Mouse (Mus musculus): ENCODE measurements around the gene Tti1. TPM values are rescaled to one million over a fixed set of nuclear protein-coding genes. Genes with fewer than 3 reads are reported as not detected.

Gene Tti1
- total RNA-seq, 1 experiment from 2014 or later = 15.8 TPM

DNA sequence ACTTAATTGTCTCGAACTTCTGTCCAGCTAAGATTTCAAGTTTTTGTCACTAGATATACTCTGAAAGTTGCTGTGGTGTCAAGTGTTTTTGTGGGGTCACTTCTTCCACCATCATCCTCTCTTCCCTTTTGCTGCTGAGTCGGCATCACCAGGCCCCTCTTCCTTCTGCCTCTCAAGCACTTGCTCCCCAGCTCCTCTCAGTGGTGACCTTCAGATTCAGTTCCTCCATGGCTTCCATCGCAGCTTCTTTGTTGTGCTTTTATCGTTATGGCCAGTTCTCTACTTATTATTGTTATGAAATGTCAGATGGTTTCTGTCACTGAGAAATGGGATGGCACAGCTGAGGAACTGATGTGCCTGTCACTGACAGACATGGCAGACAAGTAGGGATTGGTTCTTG is 18.0 kb upstream of the Tti1 start:
- ATAC-seq (replicated peaks; ENCODE audit: insufficient number of reproducible peaks, low FRiP score, low TSS enrichment, poor library complexity, severe bottlenecking) = peak; percentile 65

DNA sequence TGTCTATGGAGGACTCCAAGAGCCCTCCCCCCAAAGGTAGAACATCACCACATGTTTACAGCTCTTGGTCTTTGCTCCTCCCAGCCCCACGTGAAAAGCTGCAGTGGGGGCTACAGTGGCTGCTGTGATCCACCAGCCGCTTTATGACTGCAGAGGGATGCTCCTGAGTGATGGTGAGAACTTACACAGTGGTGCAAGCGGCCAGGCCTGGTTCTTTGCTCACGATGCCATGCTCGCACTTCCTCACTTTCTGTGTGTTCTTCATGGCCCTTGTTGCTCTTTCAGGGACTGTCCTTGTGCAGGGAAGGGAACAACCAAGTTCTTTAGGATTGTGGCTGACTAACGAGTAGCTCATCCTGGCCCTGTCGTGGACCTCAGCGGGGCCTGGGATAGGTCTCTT is 15.3 kb upstream of the Tti1 start:
- ATAC-seq (replicated peaks; ENCODE audit: insufficient number of reproducible peaks, low FRiP score, low TSS enrichment, poor library complexity, severe bottlenecking) = no peak

DNA sequence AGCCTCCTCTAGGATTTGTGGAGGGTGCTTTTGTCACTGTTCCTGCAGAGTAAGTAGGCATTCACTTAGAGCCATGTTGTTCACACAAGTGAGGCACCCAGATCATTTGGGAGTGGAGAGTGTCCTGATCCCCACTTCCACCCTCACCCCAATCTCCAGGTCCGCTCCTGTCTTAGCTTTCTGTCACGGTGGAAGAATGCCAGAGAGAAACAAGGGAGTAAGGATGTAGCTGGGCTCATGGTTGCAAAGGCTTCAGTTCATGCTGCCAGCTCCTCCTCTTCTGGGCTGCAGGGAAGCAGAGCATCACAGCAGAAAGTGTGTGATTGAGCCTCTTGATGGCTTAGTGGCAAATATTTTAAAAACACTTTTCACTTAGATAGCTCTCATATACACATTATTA is 12.2 kb upstream of the Tti1 start:
- ATAC-seq (replicated peaks; ENCODE audit: insufficient number of reproducible peaks, low FRiP score, low TSS enrichment, poor library complexity, severe bottlenecking) = no peak

DNA sequence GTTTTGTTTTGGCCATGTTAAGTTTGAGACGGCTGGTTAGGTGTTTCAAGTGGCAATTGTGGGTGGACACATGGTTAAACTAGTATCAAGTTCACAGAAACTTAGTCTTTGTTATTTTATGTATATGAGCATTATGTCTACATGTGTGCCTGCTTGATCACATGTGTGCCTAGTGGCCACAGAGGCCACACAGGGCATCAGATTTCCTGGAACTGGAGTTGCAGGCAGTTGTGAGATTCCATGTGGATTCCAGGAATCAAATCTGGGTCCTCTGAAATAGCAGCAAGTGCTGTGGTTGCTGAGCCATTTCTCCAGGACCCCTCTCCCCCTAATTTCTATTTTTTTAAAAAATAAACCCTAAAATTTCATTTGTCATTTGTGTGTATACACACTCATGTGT is 11.4 kb upstream of the Tti1 start:
- ATAC-seq (replicated peaks; ENCODE audit: insufficient number of reproducible peaks, low FRiP score, low TSS enrichment, poor library complexity, severe bottlenecking) = no peak

DNA sequence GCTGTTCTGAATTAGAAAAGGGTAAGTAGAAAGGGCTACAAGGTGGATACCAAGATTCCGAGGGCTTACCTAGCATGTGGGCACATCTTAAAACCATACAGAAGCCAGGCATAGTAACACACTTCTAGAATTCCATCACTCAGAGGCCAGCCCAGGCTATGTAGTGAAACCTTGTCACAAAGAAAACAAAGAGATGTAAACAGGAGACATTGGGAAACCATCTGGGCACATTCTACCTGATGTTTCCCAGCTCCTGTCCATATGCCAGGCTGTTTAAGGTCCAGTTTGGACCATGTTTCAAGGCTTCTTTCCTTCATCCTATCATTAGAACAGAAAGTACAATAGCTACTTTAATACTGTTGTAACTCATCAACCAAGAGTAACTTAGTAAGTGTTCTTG is 9.3 kb upstream of the Tti1 start:
- no peak for ATAC-seq (replicated peaks; ENCODE audit: insufficient number of reproducible peaks, low FRiP score, low TSS enrichment, poor library complexity, severe bottlenecking)

DNA sequence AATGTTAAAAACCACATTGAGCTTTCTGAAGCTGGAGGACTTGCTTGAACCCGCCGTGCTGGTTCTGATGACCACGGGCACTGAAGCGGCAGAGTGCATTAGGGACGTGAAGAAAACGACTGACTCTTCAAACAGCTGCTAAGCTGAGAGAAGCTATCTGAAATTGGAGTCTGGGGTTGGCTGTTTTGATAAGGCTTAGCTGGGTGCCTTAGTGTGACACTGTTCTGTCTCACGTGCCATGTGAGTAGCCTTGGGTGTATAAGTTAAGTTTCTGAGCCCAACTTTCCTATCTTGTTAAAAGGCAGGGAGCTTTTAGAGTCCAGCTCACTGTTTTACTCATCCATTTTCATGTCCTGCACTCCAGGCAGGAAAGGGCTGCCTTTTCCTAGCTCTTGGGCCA is 8.7 kb upstream of the Tti1 start:
- no peak for ATAC-seq (replicated peaks; ENCODE audit: insufficient number of reproducible peaks, low FRiP score, low TSS enrichment, poor library complexity, severe bottlenecking)

DNA sequence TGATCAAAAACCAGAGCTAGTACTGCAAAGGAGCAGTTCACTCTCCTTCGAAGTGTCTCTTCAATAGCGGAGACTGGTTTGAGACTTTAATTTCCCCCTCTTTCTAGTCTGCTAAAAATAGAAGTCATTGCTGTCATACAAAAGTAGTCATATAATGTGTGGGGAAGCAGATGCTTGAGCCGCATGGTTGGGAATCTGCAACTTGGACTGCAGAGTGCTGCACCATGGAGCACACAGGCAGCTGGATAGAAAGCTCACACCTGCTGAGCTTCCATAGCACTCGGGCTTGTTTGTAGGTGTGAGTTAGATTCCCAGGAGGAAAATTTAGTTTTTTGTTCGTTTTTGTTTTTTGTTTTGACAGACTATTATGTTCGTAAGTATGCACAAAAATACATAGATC is 8.2 kb upstream of the Tti1 start:
- no peak for ATAC-seq (replicated peaks; ENCODE audit: insufficient number of reproducible peaks, low FRiP score, low TSS enrichment, poor library complexity, severe bottlenecking)

DNA sequence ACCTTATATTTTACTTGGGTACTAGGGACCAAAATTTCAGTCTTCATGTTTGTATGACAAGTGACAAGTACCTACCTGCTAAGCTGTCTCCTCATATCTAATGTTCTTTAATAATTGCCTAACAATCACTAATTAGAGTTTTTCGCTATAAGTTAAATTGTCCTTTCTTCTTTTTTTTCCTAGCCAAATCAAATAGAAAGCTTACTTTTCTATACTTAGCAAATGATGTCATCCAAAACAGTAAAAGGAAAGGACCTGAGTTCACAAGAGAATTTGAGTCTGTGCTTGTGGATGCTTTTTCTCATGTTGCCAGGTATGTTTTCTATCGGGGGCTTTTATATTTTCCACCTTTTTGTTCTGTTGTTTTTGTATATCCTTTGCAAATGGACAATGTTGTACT is 7.6 kb upstream of the Tti1 start:
- no peak for ATAC-seq (replicated peaks; ENCODE audit: insufficient number of reproducible peaks, low FRiP score, low TSS enrichment, poor library complexity, severe bottlenecking)

DNA sequence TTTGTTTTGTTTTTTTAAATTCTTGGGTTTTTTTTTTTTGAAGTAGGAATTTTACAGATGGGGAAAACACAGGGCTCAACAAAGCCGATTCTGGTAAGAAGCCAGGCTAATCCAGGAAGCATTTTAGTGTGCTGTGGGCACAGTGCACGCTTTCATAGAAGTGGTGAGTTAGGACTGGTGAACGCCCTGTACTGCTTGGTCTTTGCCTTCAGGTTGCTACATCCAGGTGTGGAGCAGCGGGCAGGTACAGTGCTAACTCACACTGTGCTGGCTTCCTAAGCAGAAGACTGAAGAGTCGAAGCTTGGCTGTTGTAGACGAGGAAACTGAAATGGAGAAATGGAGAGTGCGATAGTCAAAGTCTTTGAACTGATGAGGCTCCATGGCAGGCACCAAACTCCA is 1.8 kb upstream of the Tti1 start:
- no peak for ATAC-seq (replicated peaks; ENCODE audit: insufficient number of reproducible peaks, low FRiP score, low TSS enrichment, poor library complexity, severe bottlenecking)

DNA sequence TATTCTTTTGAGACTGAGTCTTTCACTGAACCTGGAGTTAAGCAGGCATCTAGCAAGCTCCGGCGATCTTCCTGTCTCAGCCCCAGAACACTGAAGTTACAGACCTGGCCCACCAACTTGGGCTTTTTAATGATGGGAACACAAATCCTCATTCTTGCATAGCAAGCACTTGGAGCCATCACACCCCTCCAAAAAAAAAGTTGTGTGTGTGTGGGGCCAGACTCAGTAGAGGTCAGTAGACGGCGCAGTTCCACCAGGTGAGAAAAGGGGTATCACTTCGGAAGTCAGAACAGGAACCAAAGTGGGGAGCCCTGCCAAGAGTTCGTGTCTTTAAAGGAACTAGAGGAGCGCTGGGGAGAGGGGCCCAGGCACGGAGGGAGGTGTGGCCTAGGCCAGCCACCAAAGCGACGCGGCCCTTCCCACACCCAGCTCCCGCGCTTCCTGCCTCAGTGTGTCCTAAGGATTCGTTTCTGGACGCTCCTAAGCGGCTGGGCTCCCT is 329 bp downstream of the Tti1 start:
- ATAC-seq (replicated peaks; ENCODE audit: insufficient number of reproducible peaks, low FRiP score, low TSS enrichment, poor library complexity, severe bottlenecking) = peak; percentile 65; the same call in 1 of the 2 replicates

DNA sequence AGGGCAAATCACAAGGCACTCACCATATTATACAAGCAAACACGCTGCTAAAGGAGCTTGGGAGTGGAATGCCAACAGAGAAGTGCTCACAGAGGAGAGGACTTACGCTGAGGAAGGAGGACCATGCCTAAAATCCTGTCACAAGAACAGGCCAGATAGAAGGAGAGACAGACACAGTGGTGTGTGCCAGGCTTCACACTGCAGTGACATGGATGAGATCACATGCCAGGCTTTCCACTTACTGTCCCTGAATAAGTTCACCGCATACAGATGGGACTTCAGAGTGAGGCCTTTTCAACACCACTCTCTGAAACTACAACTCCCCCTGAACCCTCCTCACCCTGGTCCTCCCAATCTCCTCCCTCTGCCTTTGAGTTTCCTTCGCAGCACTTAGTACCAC is 10.9 kb downstream of the Tti1 start:
- no peak for ATAC-seq (replicated peaks; ENCODE audit: insufficient number of reproducible peaks, low FRiP score, low TSS enrichment, poor library complexity, severe bottlenecking)

DNA sequence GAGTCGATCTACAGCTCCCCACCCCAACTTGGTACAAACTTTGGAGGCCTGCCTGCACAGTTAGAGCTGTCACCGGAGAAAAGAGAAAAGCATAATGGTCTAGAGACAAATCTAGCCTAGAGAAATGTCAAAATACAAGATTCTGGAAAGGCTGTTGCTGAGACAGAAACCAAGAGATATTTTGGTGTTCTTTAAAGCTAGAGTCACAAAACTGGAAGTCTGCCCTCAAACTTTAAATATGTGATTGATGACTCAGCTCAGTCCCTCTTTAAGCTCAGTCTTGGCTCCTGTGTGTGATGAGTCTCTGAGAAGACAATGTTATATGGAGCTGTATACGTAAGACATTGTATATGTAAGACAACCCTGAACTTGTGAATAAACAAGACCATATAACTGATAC is 15.6 kb downstream of the Tti1 start:
- no peak for ATAC-seq (replicated peaks; ENCODE audit: insufficient number of reproducible peaks, low FRiP score, low TSS enrichment, poor library complexity, severe bottlenecking)

DNA sequence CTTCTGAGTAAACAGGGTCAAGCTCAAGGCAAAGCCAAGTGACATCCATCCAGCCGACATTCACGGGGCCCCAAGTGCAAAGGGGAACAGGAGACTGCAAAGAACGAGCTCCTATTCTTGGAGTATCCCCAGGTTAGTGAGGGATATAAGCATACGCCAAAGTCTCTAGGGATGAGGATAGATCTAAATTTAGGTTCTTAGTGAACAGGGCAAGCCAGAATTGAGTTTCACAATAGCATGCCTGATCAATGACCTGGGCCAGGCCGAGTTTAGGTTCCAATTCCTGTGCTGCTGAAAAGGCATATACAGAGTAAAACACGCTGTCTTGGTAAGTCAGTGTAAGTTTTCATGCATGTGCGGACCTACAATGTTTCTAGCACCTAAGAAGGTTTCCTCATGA is 18.9 kb downstream of the Tti1 start:
- ATAC-seq (replicated peaks; ENCODE audit: insufficient number of reproducible peaks, low FRiP score, low TSS enrichment, poor library complexity, severe bottlenecking) = no peak

DNA sequence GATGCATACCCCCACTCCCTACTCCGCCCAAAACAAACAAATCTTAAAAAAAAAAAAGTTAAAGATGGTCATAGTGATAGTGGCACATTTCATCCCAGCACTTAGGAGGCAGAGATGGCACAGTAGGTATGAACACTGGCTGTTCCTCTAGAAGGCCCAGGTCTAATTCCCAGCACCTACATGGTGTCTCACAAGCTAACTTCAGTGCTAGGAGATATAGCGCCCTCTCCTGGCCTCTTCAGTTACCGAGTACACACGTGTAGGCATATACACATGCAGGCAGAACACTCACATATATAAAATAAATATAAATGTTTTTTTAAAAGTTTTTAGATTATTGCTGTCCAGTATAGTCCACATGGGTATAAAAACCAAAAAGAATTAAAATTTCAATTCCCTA is 22.6 kb downstream of the Tti1 start:
- no peak for ATAC-seq (replicated peaks; ENCODE audit: insufficient number of reproducible peaks, low FRiP score, low TSS enrichment, poor library complexity, severe bottlenecking)

DNA sequence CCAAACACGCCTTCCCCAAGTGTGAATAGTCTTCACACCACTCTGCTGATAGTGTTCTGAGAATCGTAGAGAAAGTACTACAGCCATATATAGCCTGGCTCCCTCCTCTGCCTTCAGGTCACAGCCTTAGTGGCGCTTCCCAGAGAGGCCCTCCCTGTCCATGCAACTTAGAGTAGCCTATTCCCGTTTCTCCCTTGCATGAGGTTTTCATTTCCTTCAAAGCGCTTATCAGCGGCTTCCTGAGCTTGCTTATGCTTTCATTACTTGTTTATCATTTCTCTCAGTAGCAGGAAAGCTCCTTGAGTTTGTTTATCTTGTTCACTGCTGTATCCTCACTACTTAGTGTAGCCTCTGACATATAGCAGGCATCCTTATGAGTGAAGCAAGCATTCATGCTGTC is 23.6 kb downstream of the Tti1 start:
- no peak for ATAC-seq (replicated peaks; ENCODE audit: insufficient number of reproducible peaks, low FRiP score, low TSS enrichment, poor library complexity, severe bottlenecking)

DNA sequence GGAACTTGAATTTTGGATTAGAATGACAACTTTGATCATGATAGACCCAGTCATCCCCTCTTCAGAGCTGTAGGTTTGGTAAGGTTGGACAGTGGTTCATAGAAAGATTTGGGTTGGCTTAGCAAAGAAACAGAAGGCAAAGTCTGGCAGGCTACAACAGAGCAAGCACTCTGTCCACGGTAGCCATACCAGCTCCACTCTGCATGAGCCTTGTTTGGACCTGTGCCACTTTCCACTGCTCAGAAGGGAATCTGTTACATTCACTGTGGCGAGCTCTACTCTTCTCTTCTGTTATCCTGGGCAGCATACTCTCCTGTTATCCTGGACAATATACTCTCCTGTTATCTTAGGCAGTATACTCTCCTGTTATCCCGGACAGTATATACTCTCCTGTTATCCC is 29.4 kb downstream of the Tti1 start:
- no peak for ATAC-seq (replicated peaks; ENCODE audit: insufficient number of reproducible peaks, low FRiP score, low TSS enrichment, poor library complexity, severe bottlenecking)

DNA sequence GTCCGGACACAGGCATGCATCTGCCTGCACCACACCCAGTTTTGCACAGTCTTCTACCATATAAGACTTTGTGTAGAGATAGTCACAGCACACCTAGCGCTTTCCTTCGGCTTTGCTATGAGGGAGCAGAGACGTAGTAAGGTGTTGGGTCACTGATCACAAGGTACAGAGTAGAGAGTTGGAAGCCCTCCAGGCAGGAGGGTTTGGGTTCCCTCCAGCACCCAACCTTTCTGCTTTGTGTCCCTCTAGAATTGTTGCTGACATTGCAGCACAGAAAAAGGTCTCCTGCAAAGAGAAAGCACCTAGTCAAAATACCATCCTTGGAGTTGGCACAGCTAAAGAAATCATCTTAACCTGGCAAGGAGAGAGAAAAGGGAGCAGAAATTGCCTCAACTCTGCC is 35.7 kb downstream of the Tti1 start:
- ATAC-seq (replicated peaks; ENCODE audit: insufficient number of reproducible peaks, low FRiP score, low TSS enrichment, poor library complexity, severe bottlenecking) = no peak

DNA sequence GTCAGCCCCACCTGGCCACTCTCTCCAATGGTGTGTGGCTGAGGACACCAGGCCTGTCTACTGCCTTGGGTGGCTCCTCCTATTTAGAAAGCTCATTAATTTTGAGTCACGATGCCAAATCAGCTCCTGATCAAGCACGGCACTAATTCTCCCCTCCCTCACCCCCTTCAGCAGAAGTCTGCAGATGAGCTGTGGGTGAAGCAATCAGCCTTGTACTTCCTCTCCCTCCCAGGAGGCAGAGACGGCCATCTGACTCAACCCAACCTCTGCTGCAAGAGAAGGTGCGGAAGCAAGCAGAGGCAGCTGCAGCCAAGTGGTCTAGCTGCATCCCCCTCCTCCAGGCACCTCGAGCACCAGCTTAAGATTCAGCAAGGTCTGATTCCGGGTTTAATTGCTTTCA is 37.2 kb downstream of the Tti1 start:
- peak; percentile 77 for ATAC-seq (replicated peaks; ENCODE audit: insufficient number of reproducible peaks, low FRiP score, low TSS enrichment, poor library complexity, severe bottlenecking)

DNA sequence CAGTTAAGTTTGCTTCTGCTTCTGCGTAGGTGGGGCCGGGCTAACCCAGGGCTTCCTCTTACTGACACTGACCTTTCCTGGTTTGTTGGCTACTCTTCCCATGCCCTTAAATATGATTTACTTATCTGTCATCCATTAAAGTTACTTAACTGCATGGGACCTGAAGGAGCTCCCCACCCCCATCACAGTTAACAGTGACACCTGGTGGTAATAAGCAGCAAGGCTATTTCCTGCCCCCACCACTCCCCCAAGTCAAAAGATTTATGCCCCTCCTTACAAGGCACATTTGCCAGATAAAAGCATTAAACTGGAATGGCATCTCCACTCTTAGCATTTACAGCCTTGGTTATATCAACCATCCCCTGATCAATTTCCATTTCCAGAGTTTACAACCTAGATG is 38.3 kb downstream of the Tti1 start:
- ATAC-seq (replicated peaks; ENCODE audit: insufficient number of reproducible peaks, low FRiP score, low TSS enrichment, poor library complexity, severe bottlenecking) = no peak; the same call in 1 of the 2 replicates

DNA sequence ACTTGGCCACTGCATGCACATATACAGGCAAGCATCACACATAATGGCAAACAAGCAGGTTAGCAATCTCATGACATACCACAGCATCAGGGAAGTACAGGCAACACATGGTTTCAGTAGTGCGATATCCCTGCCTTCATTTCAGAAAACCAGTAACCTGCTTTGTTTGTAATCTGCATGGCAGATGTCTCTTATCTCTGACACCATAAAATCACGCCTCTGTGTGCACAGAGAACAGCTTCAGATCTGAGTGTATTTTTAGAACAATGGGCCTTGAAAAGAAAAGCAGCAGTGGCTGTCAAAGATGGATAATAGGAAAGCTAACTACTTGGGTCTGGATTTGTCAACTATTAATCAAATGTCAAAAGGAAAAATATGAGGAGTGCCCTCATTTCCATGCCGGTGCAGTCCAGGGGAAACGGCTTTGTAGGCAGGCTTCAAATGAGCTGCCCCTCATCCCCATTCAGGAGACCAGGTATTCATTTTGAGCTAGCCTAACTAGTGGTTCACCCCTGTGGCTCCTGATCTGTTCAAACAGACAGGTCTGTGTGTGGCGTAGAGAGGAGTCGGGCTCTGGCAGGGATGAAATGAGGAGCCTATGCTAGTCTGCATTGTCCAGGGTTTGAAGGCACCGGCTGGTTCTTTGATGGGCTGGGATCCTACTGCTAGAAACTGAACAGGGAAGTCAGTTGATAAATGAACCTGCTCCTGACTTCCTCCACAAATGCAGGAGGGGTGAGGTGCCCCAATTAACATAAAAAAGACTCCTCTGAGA is 39.6 kb downstream of the Tti1 start:
- ATAC-seq (replicated peaks; ENCODE audit: insufficient number of reproducible peaks, low FRiP score, low TSS enrichment, poor library complexity, severe bottlenecking) = no peak

DNA sequence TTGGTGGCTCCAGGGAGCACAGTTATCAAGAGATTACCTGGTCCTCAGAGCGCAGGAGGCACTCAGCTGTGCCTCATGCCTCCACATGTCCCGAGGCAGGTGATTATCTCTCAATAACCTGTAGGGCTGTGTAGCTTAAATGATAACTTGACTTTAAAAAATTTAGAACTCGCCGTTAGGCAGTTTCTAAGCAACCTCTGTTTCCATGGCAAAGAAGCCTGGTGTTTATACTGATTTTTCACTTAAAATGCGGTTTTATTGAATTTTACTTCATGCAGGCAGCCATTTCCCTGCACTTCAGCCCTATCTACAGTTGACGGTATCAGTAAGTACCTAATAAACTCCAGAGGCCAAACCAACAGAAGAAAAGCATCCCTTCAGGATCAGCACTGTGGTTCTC is 42.0 kb downstream of the Tti1 start:
- ATAC-seq (replicated peaks; ENCODE audit: insufficient number of reproducible peaks, low FRiP score, low TSS enrichment, poor library complexity, severe bottlenecking) = no peak

Data from monocyte, adult 5-6 weeks (primary cell).